Comparison of ENCODE assay signal across 9 mouse cellular contexts in genomic region chr16:43355776-43356645, GRCm38 (mm10).
"Had no signal": no experiment of that assay in that cellular context is flagged by ENCODE, and none has a peak within 500 bp of the region (broad histone marks: within the 10 kb centered on the region; RNA-seq: fewer than 3 reads in every experiment).

No protein-coding gene starts in this region.

- H3K27me3 ChIP-seq: limb, embryonic 15.5 days; liver, embryonic 12.5 days; midbrain, embryonic 13.5 days had no signal

- H3K36me3 ChIP-seq: limb, embryonic 15.5 days; liver, embryonic 12.5 days; midbrain, embryonic 13.5 days had no signal

- ATAC-seq: liver, embryonic 12.5 days; midbrain, embryonic 13.5 days had no signal

- H3K27ac ChIP-seq: limb, embryonic 15.5 days; liver, embryonic 12.5 days; midbrain, embryonic 13.5 days had no signal

- H3K9me3 ChIP-seq: limb, embryonic 15.5 days; liver, embryonic 12.5 days; midbrain, embryonic 13.5 days had no signal

- H3K4me3 ChIP-seq: limb, embryonic 15.5 days; liver, embryonic 12.5 days; midbrain, embryonic 13.5 days had no signal

- H3K4me1 ChIP-seq: limb, embryonic 15.5 days; liver, embryonic 12.5 days; midbrain, embryonic 13.5 days had no signal

- H3K4me2 ChIP-seq: limb, embryonic 15.5 days; liver, embryonic 12.5 days; lung, embryonic 14.5 days; midbrain, embryonic 13.5 days had no signal

- H3K9ac ChIP-seq: limb, embryonic 15.5 days; liver, embryonic 12.5 days; lung, embryonic 14.5 days; midbrain, embryonic 13.5 days had no signal

- DNase-seq: kidney, adult 2 months; kidney, postnatal 25 days; layer of hippocampus, postnatal 36 days; lung, embryonic 14.5 days; thymus, adult 18-20 months; thymus, postnatal 14 days had no signal
